In the genomic region with DNA sequence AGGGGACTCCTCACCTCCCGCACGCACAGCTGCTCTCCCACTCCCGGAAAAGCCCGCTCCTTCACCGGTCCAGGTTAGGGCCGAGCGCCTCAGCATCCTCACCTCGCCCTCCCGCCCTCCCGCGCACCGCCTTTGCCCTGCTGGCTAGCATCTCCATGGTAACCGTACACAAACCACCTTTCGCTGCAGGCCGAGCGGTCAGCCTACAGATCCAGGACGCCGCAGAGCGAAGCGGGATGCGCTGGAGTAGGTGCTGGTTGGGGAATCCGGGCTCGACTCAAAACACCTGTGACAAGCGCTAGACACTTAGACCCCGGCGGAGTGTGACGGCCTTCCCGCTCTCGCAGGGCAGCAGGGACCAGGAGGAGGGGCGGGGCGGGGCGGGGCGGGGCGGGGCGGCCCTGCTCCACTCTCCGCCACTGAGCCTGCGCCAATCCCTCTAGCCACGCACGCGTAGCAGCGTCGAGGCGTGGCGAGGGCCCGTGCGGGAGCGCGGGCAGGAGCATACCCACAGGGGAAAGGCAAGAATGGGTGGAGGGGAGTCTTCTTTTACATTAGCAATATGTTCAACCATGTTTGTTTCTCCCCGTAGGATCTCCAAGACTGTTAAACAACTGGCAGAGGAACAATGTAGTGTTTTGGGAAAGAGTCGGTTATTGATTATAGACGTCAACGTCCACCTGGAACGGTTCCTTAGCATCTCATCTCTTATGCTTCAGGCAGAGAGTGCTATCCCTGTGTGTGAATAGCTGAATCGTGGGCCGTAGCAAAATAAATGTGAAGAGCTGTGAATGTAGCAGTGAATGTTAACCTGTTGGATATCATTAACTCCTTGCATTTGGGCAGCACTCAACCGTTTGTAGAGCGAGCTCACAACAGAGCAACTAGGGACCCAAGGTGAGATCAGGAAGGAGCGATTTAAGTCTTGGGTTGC, we compare ENCODE assay signal across 8 mouse cellular contexts. TPM values are rescaled to one million over a fixed set of nuclear protein-coding genes. Genes with fewer than 3 reads are reported as not detected.
DNase-seq lines count a peak whose midpoint lies in the region; ATAC-seq and TF ChIP-seq lines count a peak whose summit lies in the region.

Gene Armc2 (minus strand): TSS at position 427 of the 934 bp plus-strand sequence.

- no peaks in the 10 kb centered on the region for H3K27me3 ChIP-seq in cerebellum, adult 2 months (ENCODE audit: control insufficient read depth, insufficient read depth, low read length)
- H3K27me3 ChIP-seq in forebrain, postnatal 0 days (ENCODE audit: insufficient read depth, low read length): no peaks in the 10 kb centered on the region
- no peaks in the 10 kb centered on the region; the same call in none of the 2 replicates for H3K27me3 ChIP-seq in lung, embryonic 16.5 days (ENCODE audit: control insufficient read depth, insufficient read depth, low read depth, low read length)

- peak; percentile 99 for ATAC-seq in forebrain, postnatal 0 days
- peak; percentile 89 to 90 for ATAC-seq in hematopoietic stem cell, adult 5-6 weeks (replicated peaks in 1 of 2; ENCODE audit: insufficient read depth in 1 of 2, low FRiP score in 2 of 2, low TSS enrichment in 1 of 2, low read depth in 1 of 2, poor library complexity in 2 of 2, severe bottlenecking in 2 of 2)
- ATAC-seq in lung, embryonic 16.5 days (ENCODE audit: low read depth): peak; percentile 99

- TF ChIP-seq POLR2A in cerebellum, adult 2 months (IDR thresholded peaks at IDR 0.05; ENCODE audit: borderline replicate concordance, insufficient read depth, low read length): peak; percentile 95

- no peak for TF ChIP-seq CTCF in cerebellum, adult 2 months (IDR thresholded peaks at IDR 0.05; ENCODE audit: borderline replicate concordance, insufficient read depth, low read depth, low read length)
- no peak for TF ChIP-seq CTCF in forebrain, postnatal 0 days (IDR thresholded peaks at IDR 0.05; ENCODE audit: low read depth)

- H3K36me3 ChIP-seq in forebrain, postnatal 0 days (ENCODE audit: insufficient read depth): no peaks in the 10 kb centered on the region
- H3K36me3 ChIP-seq in lung, embryonic 16.5 days (ENCODE audit: control insufficient read depth, insufficient read depth, low read length): no peaks in the 10 kb centered on the region

- peak within 1 kb of the TSS; percentile 79 for H3K4me2 ChIP-seq in forebrain, postnatal 0 days (ENCODE audit: low read depth)
- H3K4me2 ChIP-seq in lung, embryonic 16.5 days (ENCODE audit: low read depth, low read length): peak within 1 kb of the TSS; percentile 93

- WGBS in cerebellum, adult 2 months: 1% methylated on average over 58 of the region's 58 CpGs
- 3% methylated on average over 57 of the region's 58 CpGs for WGBS in forebrain, postnatal 0 days
- WGBS in lung, embryonic 16.5 days: 2% methylated on average over 52 of the region's 58 CpGs

- H3K4me1 ChIP-seq in cerebellum, adult 2 months (ENCODE audit: control insufficient read depth, insufficient read depth, low read length): no peaks in the 10 kb centered on the region
- H3K4me1 ChIP-seq in forebrain, postnatal 0 days (ENCODE audit: insufficient read depth): no peaks in the 10 kb centered on the region; the same call in 1 of the 2 replicates
- H3K4me1 ChIP-seq in lung, embryonic 16.5 days (replicated peaks; ENCODE audit: control insufficient read depth, insufficient read depth, low read length): peaks cover 4% of the 10 kb centered on the region

- H3K9me3 ChIP-seq in forebrain, postnatal 0 days (ENCODE audit: low read length): no peaks in the 10 kb centered on the region
- no peaks in the 10 kb centered on the region for H3K9me3 ChIP-seq in lung, embryonic 16.5 days (ENCODE audit: control insufficient read depth, low read length)

- H3K4me3 ChIP-seq in cerebellum, adult 2 months (replicated peaks; ENCODE audit: insufficient read depth, low read depth, low read length): peak within 1 kb of the TSS; percentile 73
- peak within 1 kb of the TSS; percentile 77 for H3K4me3 ChIP-seq in forebrain, postnatal 0 days (ENCODE audit: low read depth, low read length)
- peak within 1 kb of the TSS; percentile 55 for H3K4me3 ChIP-seq in lung, embryonic 16.5 days (ENCODE audit: low read length)

- H3K9ac ChIP-seq in forebrain, postnatal 0 days: peak within 1 kb of the TSS; percentile 65
- H3K9ac ChIP-seq in lung, embryonic 16.5 days (ENCODE audit: low read length): peak within 1 kb of the TSS; percentile 65

- peak; percentile 93 for DNase-seq in MN1 (ENCODE audit: low spot score)
- DNase-seq in cerebellum, adult 2 months: peak; percentile 87
- DNase-seq in forebrain, postnatal 0 days: peak; percentile 90
- peak; percentile 75 for DNase-seq in layer of hippocampus, adult 9-11 months
- DNase-seq in ovary, postnatal 10 days (ENCODE audit: low spot score): peak; percentile 23
- peak; percentile 81 for DNase-seq in thymus, postnatal 0 days (ENCODE audit: low spot score)

- peak within 1 kb of the TSS; percentile 46; the same call in 1 of the 2 replicates for H3K27ac ChIP-seq in cerebellum, adult 2 months (ENCODE audit: insufficient read depth, low read length)
- H3K27ac ChIP-seq in forebrain, postnatal 0 days (ENCODE audit: low read depth, low read length): peak within 1 kb of the TSS; percentile 50
- no peak within 1 kb of the TSS for H3K27ac ChIP-seq in lung, embryonic 16.5 days (ENCODE audit: low read length)

RNA-seq across cellular contexts. Expression of gene Armc2, which starts in this region (rescaled TPM):
- 4.4 and 6.0 TPM in 2 replicates for polyA plus RNA-seq in cerebellum, adult 2 months (2012; rRNA removed)
- total RNA-seq in forebrain, postnatal 0 days (2014; rRNA removed): 9.8 and 11.4 TPM in 2 replicates
- 10.1 and 14.1 TPM in 2 replicates for polyA plus RNA-seq in forebrain, postnatal 0 days (2015; fragmentation: Nextera tagmentation; extraction: Ambion mirVana)
- total RNA-seq in hematopoietic stem cell, adult 5-6 weeks (2017): 0.94 and 3.9 TPM in 2 replicates
- 2.0 and 3.0 TPM in 2 replicates for polyA plus RNA-seq in lung, embryonic 16.5 days (2015; fragmentation: Nextera tagmentation; extraction: Ambion mirVana)
- polyA plus RNA-seq in thymus, postnatal 0 days (2015; fragmentation: Nextera tagmentation; extraction: Ambion mirVana): 0.25 and 0.45 TPM in 2 replicates

Comparison
In these comparisons a context has a peak if more than half of its experiments do, and no peak if none do; other contexts are left out.
1. Peak in DNase-seq in thymus, postnatal 0 days; RNA of the gene not detected or under 1 TPM.
2. DNase-seq: peak in every context shown above with its lines; median percentile 93 in MN1; 90 in forebrain, postnatal 0 days; 87 in cerebellum, adult 2 months; 81 in thymus, postnatal 0 days; 75 in layer of hippocampus, adult 9-11 months; 23 in ovary, postnatal 10 days.